Mouse (Mus musculus) mouse embryonic stem cell (cell line): ENCODE results near the gene Ppp1r12a.

Experiments
- in situ Hi-C, 2 experiments: fragments of 300-500 bp; cut with MboI; formaldehyde crosslinking; loops; 1 replicate in 1 of 2; 3 replicates in 1 of 2; pipeline ENCODE4 v1.14.3; 2019 to 2020; ENCODE audit warnings: low sequenced_read_pairs in 2 of 2, low pct_unique_long_range_greater_than_20kb in 1 of 2, mixed read lengths in 1 of 2; ENCODE audit not compliant: unreplicated experiment in 1 of 2

Ppp1r12a gene

DNA sequence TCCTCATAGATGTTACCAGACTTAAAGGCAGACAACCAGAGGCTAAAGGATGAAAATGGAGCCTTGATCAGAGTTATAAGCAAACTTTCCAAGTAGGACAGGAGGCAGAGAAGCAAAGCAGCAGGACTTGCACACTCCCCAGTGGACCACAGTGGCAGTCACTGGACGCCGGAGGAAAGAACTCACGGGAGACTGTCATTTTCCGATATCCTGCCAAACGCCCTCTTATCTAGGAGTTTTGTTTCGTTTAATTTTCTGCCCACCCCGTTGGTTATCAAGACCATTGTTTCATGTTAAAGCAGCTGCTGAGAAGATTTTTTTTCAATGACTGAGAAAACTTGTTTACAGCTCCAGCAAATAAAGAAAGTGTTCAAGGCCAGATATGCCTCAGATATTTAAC is 115.2 kb downstream of the Ppp1r12a start:
- in situ Hi-C loops, result loop anchor here (25.0 kb wide), 3 partner anchors 285 to 465 kb away; no protein-coding TSS in a partner anchor

DNA sequence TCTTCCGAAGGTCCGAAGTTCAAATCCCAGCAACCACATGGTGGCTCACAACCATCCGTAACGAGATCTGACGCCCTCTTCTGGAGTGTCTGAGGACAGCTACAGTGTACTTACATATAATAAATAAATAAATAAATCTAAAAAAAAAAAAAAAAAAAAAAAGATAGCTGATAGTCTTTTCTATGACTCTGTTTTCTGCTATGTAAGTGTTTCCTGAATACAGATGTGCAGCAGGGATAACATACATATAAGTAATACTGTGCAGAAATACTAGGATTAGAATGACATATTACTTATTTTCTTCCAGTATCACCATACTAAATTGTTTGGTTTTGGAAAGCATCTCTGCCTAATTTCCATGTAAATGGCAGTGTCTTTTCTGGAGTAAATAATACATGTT is 119.1 kb downstream of the Ppp1r12a start:
- in situ Hi-C loops, result loop anchor here (25.0 kb wide), 3 partner anchors 281 to 469 kb away; no protein-coding TSS in a partner anchor

DNA sequence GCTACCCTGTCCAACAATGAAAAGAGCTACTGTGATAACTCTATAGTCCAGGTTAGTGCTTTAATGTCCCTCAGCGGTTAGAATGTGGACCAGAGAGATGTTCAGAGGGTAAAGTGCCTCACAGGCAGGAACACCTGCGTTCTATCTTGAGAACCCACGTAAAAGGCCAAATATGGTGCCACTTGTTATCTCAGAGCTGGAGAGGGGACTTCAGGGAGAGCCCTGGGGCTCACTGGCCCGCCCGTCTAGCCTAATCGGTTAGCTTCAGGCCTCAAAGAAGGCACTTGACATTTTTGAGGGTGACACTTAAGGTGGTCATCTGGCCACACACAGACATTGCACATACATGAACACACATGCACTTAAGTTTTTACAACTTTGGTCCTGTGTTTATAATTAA is 120.4 kb downstream of the Ppp1r12a start:
- in situ Hi-C loops, result loop anchor here (25.0 kb wide), 3 partner anchors 280 to 470 kb away; no protein-coding TSS in a partner anchor

DNA sequence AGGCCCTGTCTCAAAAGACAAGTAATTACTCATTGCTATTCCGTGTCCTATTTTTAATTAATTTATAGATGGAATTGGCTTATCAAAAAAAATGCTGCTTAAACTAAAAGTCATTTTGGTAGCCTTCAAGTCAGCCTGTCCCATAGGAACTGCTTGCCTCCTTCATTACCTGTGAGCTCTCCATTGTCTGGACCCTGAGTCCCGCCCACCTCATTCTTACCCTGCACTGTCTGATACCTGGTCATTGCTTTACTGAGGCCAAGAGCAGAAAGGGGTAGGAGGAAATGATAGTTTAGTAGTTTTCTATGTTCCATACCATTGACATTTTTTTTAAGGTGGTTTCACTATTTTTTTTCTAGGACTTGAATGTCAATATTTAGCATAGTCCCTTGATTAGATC is 121.4 kb downstream of the Ppp1r12a start:
- in situ Hi-C loops, result loop anchor here (25.0 kb wide), 3 partner anchors 279 to 471 kb away; no protein-coding TSS in a partner anchor

DNA sequence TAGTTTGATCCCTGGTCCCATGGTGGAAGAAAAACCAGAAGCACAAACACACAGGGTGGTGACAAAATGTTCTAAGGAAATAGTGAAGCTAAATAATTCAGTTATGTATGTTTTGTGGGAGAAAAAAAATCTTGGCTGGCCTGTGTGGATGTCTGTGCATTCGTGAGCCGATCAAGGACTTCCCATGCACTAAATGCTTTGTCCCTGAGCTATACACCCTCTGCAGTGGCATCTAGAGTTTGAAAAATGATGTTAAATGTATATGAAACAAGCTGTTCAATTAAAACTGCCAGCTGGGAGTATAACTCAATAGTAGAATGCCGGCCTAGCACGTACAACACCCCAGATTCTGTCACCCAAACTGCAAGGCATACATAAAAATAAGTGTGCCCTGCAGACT is 121.8 kb downstream of the Ppp1r12a start:
- in situ Hi-C loops, result loop anchor here (25.0 kb wide), 3 partner anchors 278 to 472 kb away; no protein-coding TSS in a partner anchor

DNA sequence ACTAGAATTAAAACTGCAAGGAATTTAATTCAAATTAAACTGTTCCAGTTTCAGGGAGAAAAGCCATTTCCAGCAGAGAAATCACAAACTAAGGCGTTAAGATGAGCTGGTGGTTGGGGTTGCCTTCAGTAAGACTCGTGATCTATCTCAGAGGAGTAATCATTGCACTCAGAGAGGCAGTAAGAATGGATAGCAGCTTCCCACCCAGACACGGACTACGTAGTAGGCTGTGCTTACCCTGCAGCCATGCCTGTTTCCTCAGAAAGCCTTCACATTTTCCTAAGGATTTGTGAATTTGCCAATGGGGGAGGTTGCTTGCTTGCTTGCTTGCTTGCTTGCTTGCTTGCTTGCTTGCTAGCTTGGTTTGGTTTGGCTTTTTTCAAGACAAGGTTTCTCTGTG is 122.5 kb downstream of the Ppp1r12a start:
- in situ Hi-C loops, result loop anchor here (25.0 kb wide), 3 partner anchors 278 to 472 kb away; no protein-coding TSS in a partner anchor

DNA sequence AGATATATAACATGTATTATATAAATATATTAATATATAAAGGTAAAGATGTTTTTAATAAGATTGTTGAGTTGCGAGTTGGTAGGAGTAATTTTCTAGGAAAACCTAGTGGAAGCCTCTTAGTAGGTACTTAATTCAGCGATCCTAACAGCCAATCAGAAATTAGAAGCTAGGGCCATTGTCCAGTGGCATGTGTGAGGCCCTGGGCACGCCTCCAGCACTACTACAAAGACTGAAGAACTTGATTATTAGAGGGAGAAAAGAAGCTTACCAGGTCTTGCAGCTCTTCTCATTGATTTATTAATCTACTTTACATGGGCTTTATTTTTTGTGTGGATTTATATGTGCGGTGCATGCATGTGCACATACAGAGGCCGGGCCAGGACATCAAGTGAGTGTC is 123.0 kb downstream of the Ppp1r12a start:
- in situ Hi-C loops, result loop anchor here (25.0 kb wide), 3 partner anchors 277 to 473 kb away; no protein-coding TSS in a partner anchor

DNA sequence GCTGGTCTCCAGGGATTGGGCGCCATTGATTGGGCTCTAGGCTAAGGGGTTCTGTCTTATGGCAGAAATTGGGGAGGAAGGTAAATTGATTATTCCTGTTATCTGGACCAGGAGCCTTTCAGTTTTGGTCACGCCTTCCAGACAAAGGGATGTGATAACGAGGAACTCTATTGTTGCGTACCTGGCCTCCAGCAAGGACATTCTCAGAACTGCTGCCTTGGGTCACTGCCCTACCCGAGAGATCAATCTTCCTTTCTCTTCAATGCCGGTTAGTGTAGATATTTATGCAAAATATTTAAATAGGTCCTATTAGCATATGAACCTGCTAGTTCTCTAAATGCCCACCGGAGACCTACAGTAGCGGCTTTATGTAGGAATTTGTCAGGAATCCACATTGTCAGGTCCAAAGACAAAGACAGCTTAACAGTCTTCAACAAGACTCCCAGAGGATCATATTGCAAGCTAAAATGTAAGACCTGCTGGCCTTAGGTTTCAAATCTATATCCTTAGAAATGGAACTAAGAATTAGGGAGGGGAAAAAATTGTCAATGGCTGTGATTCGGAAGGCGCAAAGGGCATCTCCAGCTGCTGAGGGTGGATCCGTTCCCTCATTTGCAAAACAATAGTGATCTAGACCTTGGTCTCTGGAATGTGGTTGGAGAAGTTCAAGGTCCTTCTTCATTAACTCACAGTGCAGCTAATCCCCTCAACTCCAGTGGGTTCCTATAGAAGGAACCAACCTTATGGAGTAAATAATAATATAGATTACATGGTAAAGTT is 124.9 kb downstream of the Ppp1r12a start:
- in situ Hi-C loops, result loop anchor here (25.0 kb wide), 3 partner anchors 275 to 475 kb away; no protein-coding TSS in a partner anchor

DNA sequence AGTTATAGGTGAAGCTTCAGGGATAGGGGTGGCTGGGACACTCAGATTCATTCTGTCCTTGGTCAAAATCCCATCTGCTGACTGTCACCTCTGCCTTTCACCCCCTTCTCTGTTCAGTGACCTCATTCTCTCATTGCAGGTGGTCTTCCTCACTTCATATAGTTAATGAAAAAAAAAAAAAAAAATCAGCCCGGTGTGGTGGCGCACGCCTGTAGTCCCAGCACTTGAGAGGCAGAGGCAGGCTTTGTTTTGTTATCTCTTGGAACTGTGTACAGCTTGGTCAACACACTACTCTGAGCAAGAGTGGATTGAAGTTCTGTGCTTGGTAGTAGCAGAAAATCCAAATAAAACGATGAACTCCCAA is 125.4 kb downstream of the Ppp1r12a start:
- in situ Hi-C loops, result loop anchor here (25.0 kb wide), 3 partner anchors 275 to 475 kb away; no protein-coding TSS in a partner anchor

DNA sequence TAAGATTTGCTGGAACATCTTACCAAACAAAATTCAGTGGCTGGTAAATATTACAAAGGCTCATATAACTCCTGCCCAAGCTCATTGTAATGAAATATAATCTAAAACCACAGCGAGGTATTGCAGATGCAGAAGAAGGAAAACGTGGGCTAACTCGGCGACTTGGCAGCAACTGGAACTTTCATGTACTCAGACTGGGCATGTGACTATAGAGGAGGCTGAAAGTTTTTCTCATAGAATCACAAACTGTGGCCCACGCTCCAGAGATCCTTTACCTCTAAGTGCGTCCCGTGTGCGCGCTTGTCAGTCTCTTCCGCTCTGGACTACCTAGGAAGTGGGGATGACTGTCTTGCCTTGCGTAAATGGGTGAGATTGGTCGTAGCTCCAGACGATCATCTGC is 128.1 kb downstream of the Ppp1r12a start:
- in situ Hi-C loops, result loop anchor here (5.0 to 25.0 kb wide), 6 partner anchors 147 to 485 kb away; no protein-coding TSS in a partner anchor

DNA sequence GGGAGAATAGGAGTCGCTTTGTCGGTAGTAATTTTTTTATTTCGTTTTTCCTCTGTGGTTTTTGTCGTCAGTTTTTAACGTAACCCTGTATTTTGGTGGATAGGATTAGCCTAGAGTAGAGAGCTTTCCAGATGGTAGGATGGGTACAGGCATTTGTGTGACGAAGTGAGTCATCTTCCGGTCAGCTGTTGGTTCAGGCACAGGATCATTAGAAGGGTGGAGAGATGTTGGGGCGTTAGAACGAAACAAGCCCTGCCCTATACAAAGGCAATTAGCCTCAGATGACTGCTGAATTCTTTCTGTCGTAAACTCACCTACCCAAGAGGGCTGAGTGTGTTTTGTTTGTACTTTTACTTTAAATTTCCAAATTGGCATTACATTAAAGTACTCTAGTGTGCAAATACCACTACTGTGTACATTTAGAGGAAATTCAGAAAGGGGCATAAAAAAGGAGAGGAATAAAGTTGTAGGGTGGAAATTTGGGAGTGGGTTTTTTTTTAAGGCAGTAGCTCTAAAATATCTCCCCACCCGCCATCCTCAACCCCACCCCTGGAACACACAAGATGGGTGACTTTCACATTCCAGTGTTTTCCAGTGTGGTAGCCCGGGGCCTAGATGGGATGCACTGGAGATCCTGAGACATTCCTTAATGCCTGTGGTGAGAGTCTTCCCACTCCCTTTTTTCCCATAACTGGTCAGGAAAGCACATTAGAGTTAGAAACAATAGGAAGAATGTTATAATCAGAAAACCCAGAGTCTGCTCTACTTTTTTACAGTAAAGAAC is 129.9 kb downstream of the Ppp1r12a start:
- in situ Hi-C loops, result loop anchor here (5.0 to 25.0 kb wide), 6 partner anchors 145 to 487 kb away; no protein-coding TSS in a partner anchor

DNA sequence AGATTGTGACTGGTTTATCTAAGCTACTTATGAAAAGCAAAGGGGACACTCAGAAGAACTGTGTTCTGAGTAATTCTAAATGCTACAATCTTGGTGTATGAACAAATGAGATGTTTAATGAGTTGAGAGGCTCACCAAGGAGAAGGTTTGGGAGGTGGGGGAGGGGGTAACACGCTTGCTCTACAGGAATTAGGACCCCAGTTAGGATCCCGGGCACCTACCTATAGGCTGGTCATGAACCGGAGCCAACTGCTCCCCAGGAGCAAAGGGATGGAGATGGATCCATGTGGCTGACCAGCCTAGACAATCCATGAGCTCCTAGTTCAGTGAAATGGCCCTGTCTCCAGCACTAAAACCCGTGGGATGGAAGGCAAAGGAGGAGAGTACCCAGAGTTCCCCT is 130.7 kb downstream of the Ppp1r12a start:
- in situ Hi-C loops, result loop anchor here (5.0 to 25.0 kb wide), 6 partner anchors 145 to 488 kb away; no protein-coding TSS in a partner anchor

DNA sequence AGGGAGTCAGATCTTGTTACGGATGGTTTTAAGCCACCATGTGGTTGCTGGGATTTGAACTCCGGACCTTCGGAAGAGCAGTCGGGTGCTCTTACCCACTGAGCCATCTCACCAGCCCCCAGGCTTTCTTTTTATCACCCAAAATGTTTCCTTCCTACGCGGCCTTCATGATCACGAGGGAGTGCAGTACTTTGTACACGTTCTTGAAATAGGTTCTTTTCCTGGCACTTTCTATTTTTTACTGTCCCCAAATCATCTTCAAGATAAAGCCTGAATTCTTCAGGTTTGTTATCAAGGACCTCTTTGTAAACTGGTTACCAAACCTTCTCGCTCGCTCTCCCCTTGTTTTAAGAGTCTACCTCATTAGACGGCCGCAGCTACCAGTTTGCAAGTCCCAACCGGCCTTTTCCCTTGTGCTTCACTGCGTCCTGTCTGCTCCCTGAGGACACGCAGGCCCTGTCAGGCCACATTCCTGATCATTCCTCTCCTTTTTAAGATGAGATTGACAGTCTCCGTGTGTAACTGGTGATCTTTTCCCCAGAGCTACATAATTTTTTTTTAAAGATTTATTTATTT is 131.7 kb downstream of the Ppp1r12a start:
- in situ Hi-C loops, result loop anchor here (5.0 to 25.0 kb wide), 6 partner anchors 144 to 489 kb away; no protein-coding TSS in a partner anchor

DNA sequence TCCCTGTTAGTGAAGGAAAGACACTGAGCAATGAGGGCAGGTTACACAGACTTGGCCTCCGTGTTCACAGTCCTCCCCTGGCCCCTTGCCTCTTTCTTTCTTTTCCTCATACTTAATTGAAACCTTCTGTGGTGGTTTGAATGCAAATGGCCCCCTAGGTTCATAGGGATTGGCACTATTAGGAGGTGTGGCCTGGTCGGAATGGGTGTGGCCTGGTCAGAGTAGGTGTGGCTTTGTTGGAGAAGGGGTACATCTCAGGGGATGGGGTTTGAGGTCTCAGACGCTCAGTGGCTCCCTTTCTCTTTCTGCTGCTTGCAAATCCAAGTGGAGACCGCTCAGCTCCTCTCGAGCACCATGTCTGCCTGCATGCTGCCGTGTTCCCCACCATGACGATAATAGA is 132.8 kb downstream of the Ppp1r12a start:
- in situ Hi-C loops, result loop anchor here (5.0 to 25.0 kb wide), 7 partner anchors 138 to 490 kb away; no protein-coding TSS in a partner anchor

DNA sequence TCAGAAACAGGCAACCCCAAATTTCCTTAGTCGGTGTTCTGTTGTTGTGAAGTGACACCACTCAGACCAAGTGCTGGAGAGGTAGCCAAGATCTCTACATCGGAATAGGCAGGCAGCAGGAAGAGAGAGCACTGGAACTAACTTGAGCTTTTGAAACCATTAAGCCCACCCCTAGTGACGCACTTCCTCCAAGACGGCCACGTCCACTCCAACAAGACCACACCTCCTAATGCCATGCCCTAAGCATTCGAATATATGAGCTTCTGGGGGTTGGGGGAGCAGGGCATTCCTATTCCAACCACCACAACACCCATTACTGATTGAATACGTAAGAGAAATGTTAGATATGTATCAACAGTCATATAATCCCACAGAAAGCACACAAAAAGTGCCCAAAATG is 134.5 kb downstream of the Ppp1r12a start:
- in situ Hi-C loops, result loop anchor here (5.0 to 25.0 kb wide), 6 partner anchors 136 to 492 kb away; no protein-coding TSS in a partner anchor

DNA sequence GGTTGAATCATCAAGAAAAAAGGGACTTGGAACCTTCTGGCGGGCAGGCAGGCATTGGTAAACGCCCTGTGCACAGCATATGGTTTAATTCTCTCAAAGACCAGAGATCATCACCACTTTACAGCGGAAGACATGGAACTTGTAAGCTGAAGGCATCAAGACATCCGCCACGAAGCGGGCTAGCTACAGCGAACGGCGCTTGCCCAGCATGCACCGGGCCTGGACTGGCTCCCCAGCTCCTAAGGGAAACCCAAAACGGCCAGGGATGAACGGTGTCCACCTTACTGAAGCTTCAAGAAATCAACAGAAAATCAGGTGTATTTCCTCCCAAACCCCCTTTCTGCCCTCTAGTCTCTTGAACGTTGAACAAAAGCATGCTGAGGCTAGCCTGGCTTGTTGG is 136.3 kb downstream of the Ppp1r12a start:
- in situ Hi-C loops, result loop anchor here (5.0 to 25.0 kb wide), 6 partner anchors 134 to 493 kb away; no protein-coding TSS in a partner anchor

DNA sequence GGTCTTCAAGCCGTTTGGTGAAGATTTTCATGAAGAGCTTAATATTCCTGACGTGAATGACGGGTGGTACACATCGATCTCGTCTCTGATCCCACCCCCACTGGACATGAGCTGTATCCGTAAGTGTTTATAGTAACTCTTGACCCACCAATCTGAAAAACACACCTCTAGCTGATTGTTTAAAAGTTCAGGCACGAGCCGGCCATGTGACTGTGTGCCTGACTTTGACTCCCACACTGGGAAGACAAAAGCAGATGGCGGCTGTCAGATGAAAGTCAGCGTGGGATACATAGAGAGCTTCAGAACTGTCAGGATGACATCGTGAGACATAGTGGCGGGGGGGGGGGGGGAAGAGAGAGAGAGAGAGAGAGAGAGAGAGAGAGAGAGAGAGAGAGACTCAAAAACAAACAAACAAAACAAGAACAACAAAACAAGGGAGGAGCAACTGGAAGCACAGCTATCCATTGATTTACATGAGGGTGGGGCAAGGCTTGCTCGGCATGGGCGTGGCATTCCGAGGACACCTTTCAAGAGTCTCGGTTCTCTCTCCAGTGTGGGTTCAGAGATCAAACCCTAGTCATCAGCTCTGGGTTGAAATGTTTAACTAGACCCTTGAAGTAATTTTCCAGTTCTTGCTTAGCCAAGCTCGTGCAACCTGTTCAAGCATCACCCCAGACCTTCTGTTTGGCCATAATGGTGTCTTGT is 137.0 kb downstream of the Ppp1r12a start:
- in situ Hi-C loops, result loop anchor here (5.0 to 25.0 kb wide), 6 partner anchors 133 to 494 kb away; no protein-coding TSS in a partner anchor

DNA sequence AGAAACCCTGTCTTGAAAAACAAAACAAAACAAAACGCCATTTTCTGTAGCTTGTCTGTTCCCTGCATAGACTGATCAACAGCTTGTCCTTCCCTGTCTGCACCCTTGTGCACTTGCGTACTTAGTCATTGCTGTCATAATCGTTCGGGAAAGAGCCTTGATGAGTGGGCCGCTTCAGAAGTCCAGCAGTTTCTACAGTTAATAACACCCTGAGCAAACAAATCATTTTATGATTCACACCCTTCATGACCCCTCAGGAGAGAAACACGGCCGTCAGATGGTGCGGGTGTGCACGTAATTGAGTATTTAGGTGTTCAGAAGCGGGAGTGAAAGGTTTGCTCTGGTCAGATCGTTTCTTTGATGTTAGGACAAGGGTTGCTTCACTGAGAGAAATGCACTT is 137.8 kb downstream of the Ppp1r12a start:
- in situ Hi-C loops, result loop anchor here (5.0 to 25.0 kb wide), 6 partner anchors 132 to 495 kb away; no protein-coding TSS in a partner anchor
